Mouse (Mus musculus): ENCODE results near the gene Pllp.

Pllp gene

GRCm38 (mm10) chr8:94702844-94703813 lies 7.1 kb upstream of the Pllp start:
- peak; percentile 94 for DNase-seq (ENCODE audit: low spot score)

- DNase-seq (ENCODE audit: low spot score) = peak; percentile 32
These were observed 6.1 kb upstream of the Pllp start for GRCm38 (mm10) chr8:94702156-94702555.

DNA sequence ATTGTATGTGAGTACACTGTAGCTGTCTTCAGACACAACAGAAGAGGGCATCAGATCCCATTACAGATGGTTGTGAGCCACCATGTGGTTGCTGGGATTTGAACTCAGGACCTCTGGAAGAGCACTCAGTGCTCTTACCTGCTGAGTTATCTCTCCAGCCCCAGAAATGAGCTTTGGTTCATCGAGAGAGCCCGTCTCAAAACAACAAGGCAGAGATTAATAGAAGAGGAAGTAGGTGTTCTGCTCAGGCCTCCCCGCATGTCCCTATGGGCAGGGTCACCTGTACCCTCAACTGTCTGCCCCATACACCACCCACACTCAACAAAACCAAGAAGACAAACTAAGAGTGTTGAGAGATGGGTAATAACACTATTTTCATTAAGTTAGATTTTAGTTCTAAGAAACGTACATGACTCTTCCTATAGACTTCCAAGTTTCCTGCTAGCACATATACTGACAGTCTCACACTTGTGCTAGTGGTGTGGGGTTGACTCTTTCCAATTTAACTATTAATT lies 4.4 kb upstream of the Pllp start:
- no peak for DNase-seq (ENCODE audit: low spot score)

DNA sequence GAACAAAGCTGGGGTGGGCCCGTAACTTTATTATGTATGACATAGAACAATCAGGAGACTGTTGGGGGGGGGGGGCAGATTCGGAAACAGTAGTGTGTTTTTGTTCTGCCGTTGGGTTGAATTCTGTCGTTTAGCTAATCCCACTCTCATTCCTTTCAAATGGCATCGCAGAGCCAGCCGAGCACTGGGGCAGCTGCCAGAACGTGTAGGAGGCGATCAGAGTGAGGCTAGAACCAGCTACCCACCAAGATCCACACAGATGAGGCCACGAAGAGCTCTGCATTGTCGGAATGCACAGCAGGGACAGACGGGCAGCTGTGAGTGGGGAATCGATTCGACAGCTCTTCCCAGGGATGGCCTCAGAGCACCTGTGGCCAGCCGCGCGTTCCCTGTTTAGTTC lies 3.3 kb upstream of the Pllp start:
- DNase-seq (ENCODE audit: low spot score) = no peak

- DNase-seq (ENCODE audit: low spot score) = no peak
These were observed 1.9 kb upstream of the Pllp start for GRCm38 (mm10) chr8:94697956-94698355.

DNA sequence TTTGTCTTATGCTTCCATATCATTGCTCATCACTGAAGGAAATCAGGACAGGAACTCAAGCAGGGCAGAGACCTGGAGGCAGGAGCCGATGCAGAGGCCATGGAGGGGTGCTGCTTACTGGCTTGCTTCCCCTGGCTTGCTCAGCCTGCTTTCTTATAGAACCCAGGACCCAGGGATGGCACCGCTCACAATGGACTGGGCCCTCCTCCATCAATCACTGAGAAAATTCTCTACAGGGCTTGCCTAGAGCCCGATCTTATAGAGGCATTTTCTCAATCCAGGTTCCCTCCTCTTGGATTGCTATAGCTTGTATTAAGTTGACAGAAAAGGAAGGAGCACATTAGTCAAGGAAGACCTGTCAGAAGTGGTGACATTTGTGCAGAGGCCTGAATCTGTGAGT lies 488 bp upstream of the Pllp start:
- DNase-seq (ENCODE audit: low spot score) = no peak

DNA sequence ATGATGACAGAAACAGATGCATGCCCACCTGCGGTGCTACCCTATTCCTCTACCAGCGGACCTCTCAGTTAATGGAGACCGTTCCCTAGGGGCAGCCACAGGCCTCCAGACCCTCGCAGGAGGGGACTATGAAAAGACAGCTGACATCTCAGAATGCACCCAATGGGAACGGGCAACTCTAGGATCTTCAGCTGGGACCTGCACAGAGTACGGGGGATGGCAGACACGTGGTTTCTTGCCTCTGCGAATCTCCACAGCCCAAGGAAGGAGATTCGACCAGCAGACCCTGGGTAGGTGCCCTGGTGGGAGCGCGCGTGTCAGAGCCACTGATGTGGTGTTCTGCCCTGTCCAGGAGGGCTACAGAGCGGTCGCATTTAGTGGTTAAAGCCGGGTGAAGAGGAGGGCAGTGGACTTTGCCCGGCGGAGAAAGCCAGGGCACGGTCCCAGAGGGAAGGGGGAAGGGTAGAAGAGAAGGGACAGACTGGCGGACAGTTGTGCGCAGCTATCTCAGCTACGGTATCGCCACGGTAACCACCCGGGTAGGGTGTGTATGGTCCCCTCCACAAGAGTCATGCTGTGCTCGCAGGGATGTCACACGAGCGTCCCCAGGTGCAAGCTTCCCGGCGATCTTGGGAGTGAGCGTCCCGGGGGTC lies 611 bp downstream of the Pllp start:
- no peak for DNase-seq (ENCODE audit: low spot score)

GRCm38 (mm10) chr8:94694701-94695100 lies 1.4 kb downstream of the Pllp start:
- DNase-seq (ENCODE audit: low spot score) = no peak

DNA sequence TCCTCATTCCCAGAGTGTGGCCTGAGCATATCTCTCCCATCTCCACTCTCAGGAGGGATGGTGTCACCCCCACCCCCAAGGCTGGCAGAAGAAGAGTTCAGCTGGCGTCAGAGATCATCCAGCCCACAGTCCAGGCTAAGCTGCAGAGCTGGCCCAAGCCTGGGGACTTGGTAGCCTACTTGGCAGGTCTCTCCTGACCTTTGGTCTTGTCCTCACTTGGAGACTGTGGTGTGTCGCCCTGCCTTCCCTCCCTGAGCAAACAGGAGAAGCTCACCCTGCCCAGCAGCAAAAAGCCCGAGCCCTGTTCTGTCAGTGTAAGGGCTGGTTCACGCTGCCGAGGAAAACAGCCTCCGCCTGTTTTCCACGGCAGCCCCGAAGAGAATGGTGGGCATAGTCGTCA lies 10.1 kb downstream of the Pllp start:
- DNase-seq (ENCODE audit: low spot score) = no peak

GRCm38 (mm10) chr8:94684287-94684686 lies 11.8 kb downstream of the Pllp start:
- DNase-seq (ENCODE audit: low spot score) = no peak

- no peak for DNase-seq (ENCODE audit: low spot score)
These were observed 13.2 kb downstream of the Pllp start for GRCm38 (mm10) chr8:94682732-94683524.

DNA sequence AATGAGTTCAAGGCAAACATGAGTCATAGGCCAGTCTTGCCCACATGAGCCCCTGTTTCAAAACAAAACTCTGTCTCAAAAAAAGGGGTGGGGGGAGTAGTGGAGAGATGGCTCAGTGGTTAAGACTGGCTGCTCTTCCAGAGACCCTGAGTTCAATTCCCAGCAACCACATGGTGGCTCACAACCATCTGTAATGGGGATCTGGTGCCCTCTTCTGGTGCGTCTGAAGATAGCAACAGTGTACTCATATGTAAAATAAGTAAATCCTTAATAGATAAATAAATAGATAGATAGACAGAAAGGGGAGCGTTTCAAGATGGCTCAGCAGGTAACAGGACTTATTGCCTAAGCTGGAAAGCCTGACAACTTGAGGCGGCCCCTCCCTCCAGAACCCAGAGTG lies 15.7 kb downstream of the Pllp start:
- DNase-seq (ENCODE audit: low spot score) = no peak

GRCm38 (mm10) chr8:94678582-94678981 lies 17.5 kb downstream of the Pllp start:
- no peak for DNase-seq (ENCODE audit: low spot score)

DNA sequence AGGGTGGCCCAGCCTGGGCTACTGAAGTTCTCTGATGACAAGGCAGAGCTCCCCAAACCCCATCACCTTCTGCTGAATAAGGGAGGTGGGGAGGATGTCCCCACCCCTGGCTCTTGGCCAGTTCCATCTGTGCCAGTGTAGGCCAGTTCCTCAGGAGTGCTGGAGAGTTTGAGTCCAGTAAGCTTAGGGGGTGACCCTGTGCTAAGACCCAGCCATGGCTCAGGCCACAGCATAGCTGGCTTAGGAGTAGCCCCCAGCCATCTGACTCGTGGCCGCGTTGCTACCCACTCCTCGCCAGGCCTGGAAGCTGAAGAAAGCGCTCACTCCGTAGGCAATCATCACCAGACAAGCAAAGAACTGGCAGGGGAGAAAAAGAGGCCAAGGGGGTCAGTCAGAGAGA lies 20.2 kb downstream of the Pllp start:
- no peak for DNase-seq (ENCODE audit: low spot score)

- DNase-seq (ENCODE audit: low spot score) = no peak
These were observed 21.7 kb downstream of the Pllp start for GRCm38 (mm10) chr8:94674384-94674783.

DNA sequence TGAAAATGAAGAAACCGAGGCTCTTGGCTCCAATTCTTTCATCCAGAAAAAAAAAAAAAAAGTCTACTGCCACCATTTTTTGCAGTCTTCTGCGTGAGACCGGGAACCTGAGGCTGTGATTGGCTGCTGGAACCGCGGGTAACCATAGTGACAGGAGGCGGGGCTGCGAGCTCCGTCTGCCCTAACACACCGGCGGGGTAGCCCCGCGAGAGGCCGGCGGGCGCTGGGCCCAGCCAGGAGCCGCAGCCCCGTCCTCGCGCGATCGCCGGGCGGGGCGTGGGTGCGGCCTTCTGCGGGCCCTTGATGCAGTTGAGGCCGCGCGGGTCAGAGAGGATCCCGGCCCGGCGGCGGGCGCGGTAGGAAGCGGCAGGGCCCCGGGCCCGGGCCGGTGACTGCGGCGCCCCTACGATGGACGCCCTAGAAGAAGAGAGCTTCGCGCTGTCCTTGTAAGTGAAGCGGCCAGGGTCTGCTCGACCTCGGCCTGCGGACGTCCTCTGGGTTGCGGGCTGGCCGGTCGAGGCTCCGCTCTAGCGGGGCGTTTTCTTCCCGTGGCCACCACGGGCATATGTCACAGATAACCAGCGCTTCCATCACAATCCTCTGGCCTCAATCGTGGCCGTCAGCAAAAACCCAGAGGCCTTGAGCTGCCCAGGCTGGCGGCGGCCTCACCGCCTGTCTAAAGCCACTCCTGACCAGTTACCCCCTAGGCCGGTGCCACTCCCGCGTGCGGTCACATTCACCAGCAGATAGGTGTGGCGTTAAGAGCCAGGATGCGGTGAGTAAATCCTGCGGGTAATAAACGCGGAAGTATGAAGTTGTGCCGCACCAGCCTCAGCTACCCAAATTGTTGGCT lies 29.4 kb downstream of the Pllp start, which contains the start of gene Arl2bp:
TSS of gene Arl2bp (plus strand) at position 145 of the 853 bp plus-strand sequence.
- DNase-seq (ENCODE audit: low spot score) = peak; percentile 99

GRCm38 (mm10) chr8:94664722-94665121 lies 31.4 kb downstream of the Pllp start:
- no peak for DNase-seq (ENCODE audit: low spot score)

- DNase-seq (ENCODE audit: low spot score) = no peak
These were observed 35.7 kb downstream of the Pllp start for GRCm38 (mm10) chr8:94660418-94660817.

- DNase-seq (ENCODE audit: low spot score) = peak; percentile 28
These were observed 38.0 kb downstream of the Pllp start for GRCm38 (mm10) chr8:94658031-94658430.

DNA sequence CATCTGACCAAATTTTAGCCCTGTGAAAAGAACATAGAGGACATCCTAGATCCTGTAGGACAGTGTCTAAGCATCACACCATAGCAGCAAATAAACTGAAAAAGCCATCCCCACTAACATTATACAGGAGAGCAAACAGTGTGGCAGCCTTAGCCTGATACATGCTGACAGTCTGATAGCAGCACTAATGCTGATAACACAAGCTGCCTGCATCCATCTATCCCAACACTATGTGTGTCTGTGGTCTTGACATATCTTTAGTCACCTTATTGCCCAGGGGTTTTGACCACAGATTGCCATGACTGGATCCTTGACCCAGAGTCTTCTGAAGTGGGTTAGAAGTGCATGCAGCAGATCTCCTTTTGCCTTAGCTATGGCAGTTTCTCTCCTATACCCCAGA lies 41.1 kb downstream of the Pllp start:
- DNase-seq (ENCODE audit: low spot score) = no peak

DNA sequence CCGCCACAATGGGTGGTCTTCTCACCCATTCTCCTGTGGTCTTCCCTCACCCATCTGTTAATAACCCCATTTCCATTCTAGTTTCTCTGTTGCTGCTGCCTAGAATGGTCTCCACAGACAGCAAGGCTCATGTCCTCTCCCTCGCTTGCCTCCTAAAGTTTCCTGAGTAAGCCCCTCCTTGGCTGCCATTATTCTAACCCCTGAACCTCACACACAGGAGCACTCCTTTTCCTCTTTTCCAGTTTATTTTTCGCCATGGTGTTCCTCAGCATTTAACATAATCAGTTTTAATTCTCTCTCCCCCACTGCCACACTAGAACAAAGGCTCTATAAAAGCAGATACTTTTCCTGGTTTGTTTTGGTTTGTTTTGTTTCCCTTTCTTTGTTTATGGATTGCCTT lies 43.1 kb downstream of the Pllp start:
- no peak for DNase-seq (ENCODE audit: low spot score)

Measured in MN1 (cell line).